Mouse (Mus musculus) Muller cell, postnatal 12 days (primary cell): Measurements from ENCODE around the gene Rdh16f1.
"Not testable (repeated sequence)": the region's sequence is repeated elsewhere in the genome, so short reads cannot be mapped to it uniquely, and the experiment has no call there.

Experiments
- DNase-seq: peaks from one replicate; pipeline ENCODE4 v3.0.0-alpha.2; 2015; ENCODE audit errors: inconsistent ontology term

The Rdh16f1 gene

GRCm38 (mm10) chr10:127829121-127829520 is 69.5 kb downstream of the Rdh16f1 start:
- DNase-seq = no peak

GRCm38 (mm10) chr10:127834186-127834585 is 74.6 kb downstream of the Rdh16f1 start:
- DNase-seq = not testable (repeated sequence)

- no peak for DNase-seq
Observed at GRCm38 (mm10) chr10:127835292-127835691, 75.7 kb downstream of the Rdh16f1 start.

GRCm38 (mm10) chr10:127837793-127838192 is 78.2 kb downstream of the Rdh16f1 start:
- DNase-seq = not testable (repeated sequence)

- DNase-seq = no peak
Observed at GRCm38 (mm10) chr10:127838539-127838938, 79.0 kb downstream of the Rdh16f1 start.

GRCm38 (mm10) chr10:127840776-127841175 is 81.2 kb downstream of the Rdh16f1 start:
- DNase-seq = no peak
